Mouse (Mus musculus) adrenal gland, adult 10 weeks (tissue): ENCODE results near the gene Clcn6. TPM values are rescaled to one million over a fixed set of nuclear protein-coding genes. Genes with fewer than 3 reads are reported as not detected.

Experiments used
- polyA plus RNA-seq: library from polyadenylated mRNA; stranded (reverse); fragments of 350-450 nt; fragmentation: Illumina TruSeq; extraction: RNeasy Lipid Tissue Mini Kit (QIAGEN cat#74804); gene quantifications from one replicate; pipeline ENCODE4 v1.2.3, GENCODE M21; 2014; ENCODE audit warnings: low read depth, low replicate concordance

Gene Clcn6
- polyA plus RNA-seq = 4.0 TPM

DNA sequence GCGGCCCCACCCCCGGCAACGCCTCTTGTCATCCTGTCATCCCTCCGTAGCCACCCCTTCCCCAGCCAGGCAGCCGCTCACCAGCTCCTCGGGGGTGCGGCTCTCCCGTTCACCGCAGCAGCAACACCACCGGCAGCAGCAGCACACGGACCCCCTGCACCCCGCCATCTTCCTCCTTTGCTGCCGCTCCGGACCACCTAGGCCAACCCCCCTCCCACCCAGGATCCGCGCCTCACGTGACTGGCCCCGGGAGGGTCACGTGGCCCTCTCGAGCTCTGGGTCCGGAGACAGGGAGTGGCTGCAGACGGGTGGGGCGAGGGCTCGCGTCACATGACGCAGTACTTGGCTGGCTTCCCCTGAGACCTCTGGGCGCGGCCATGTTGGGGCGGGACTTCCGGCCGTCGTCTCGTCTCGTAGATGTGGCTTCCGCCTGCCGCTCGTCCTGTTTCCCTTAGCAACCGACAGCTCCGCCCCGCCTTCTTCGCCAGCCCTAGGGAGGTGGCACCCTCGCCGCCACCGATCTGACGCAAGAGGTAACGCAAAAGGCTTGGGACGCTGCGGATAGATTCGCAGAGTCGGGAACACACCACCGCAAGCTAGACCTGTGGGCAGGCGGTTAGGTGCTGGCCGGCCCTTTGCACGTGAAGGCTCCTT is at the start of gene Clcn6, which contains the start of gene Mthfr:
Gene Clcn6, minus strand, starts transcription at position 222 of the 654 bp plus-strand sequence.
Gene Mthfr, plus strand, starts transcription at position 478 of the 654 bp plus-strand sequence.

DNA sequence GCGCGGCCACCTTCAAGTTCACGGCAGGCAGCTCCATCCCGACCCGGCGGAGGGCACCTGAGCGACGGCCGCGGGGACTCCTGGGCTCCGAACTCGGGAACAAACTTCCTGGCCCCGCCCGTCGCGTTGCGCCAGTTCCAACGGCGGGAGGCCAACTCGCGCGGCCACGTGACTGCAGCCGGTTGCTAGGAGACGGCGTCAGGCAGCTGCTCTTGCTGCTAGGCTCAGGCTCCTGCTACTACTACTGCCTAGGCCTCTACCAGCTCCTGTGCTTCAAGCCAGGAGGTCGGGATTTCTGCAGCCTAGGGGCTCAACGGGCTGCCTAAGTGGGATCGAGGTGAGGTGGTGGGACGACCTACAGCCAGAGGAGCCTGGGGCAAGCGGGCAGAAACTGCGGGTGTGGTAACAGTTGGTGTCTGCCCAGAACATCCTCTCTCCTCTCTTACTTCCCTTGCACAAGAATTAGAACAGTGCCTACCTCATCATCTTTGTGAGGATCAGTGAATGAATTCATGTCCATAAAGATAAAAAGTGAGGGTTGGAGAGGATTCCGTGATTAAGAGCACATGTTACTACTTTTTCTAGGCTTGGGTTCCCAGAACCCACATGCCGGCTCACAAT is 49.4 kb upstream of the Clcn6 start, which contains the start of gene Agtrap:
Gene Agtrap, minus strand, starts transcription at position 125 of the 621 bp plus-strand sequence.

DNA sequence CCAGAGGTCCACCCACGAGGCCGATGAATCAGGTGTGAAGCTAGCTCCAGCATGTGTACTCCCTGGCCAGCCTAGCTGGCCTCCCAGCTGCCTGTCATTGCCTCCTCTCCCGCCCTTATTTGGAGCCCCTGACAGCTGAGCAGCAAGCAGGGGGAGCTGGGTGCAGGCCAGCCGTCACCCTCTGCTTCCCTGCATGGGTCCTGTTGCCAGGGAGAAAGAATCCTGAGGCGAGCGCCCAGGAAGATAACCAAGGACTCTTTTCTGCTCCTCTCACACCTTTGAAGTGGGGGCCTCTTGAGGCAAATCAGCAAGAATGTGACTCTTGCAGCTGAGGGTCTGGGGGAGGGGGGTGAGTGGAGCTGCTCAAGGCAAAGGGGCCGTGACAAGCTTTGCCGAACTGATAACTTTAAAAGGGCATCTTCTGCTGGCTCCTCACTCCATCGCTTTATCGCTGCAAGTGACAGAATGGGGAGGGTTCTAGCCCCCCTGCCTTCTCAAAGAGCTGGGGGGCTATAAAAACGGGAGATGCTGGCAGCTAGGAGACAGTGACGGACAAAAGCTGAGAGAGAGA is 38.3 kb downstream of the Clcn6 start, which contains the start of gene Nppa:
Gene Nppa, plus strand, starts transcription at position 521 of the 571 bp plus-strand sequence.

DNA sequence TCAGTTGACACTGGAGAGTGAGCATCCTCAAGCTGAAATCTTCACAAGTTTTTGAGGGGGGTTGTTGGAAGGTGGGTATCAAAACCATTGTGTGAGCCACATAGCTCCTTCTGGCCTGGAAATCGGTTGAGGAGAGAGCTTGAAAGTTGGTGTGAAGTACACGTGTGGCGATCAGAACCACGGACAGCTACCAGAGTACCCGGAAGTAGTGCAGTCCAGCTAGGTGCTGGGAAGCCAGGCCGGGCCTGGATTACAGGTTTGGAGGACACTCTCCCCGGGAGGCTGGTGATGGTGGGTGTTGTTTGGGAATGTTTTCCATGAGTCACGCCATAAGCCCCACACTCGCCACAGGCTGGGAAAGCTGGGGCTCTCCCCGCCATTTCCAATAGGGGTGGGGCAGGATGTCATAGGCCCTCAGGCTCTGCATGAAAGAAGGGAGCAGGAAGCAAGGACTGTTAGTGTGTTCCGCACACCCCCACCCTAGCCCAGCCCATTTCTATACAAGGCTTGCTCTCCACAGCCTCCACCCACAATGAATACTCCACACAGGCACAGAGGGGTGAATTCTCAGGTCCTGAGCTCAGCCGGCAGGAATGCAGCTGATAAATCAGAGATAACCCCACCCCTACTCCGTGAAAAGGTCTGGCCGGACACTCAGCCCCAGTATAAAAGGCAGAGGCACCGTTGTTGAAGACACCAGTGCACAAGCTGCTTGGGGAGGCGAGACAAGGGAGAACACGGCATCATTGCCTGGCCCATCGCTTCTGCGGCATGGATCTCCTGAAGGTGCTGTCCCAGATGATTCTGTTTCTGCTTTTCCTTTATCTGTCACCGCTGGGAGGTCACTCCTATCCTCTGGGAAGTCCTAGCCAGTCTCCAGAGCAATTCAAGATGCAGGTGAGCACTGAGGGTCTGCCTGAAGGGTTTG is 53.2 kb downstream of the Clcn6 start, which contains the start of gene Nppb:
Gene Nppb, plus strand, starts transcription at position 584 of the 928 bp plus-strand sequence.

Other genes with a start within 250 kb of the Clcn6 start
- 82.4 TPM for gene Zfp984, start 229.0 kb downstream of the Clcn6 start, polyA plus RNA-seq
- 122 TPM for gene Zfp933, start 190.5 kb downstream of the Clcn6 start, polyA plus RNA-seq
- gene Miip, start 170.0 kb downstream of the Clcn6 start, polyA plus RNA-seq = 0.87 TPM
- 9.5 TPM for gene Fv1, start 169.8 kb downstream of the Clcn6 start, polyA plus RNA-seq
- 39.7 TPM for gene Mfn2, start 134.1 kb downstream of the Clcn6 start, polyA plus RNA-seq
- gene Plod1, start 102.1 kb downstream of the Clcn6 start, polyA plus RNA-seq = 2.9 TPM
- 10.7 TPM for gene 2510039O18Rik, start 97.9 kb downstream of the Clcn6 start, polyA plus RNA-seq
- not detected for gene Nppb, start 53.0 kb downstream of the Clcn6 start, polyA plus RNA-seq
- not detected for gene Nppa, start 38.1 kb downstream of the Clcn6 start, polyA plus RNA-seq
- gene Mthfr, start 256 bp upstream of the Clcn6 start, polyA plus RNA-seq = 3.4 TPM
- gene Agtrap, start 49.2 kb upstream of the Clcn6 start, polyA plus RNA-seq = 36.6 TPM
- 3.6 TPM for gene Mad2l2, start 91.6 kb upstream of the Clcn6 start, polyA plus RNA-seq
- gene Draxin, start 91.9 kb upstream of the Clcn6 start, polyA plus RNA-seq = not detected
- 1.3 TPM for gene Fbxo6, start 113.3 kb upstream of the Clcn6 start, polyA plus RNA-seq
- gene Fbxo44, start 121.7 kb upstream of the Clcn6 start, polyA plus RNA-seq = 1.2 TPM
- gene Fbxo2, start 121.8 kb upstream of the Clcn6 start, polyA plus RNA-seq = not detected
- not detected for gene Disp3, start 249.1 kb upstream of the Clcn6 start, polyA plus RNA-seq